Mouse (Mus musculus) MEL (cell line): ENCODE data around the gene Ppil6.

Experiments
- CHD2 ChIP-seq: IDR thresholded peaks from 2 replicates; pipeline ENCODE4 v1.6.1; 2011; ENCODE audit warnings: low read length, improper control_type of control experiment
- CTCF ChIP-seq, 3 experiments: IDR thresholded peaks in 2 of 3; conservative IDR thresholded peaks in 1 of 3; 2 replicates each; pipeline ENCODE4 v1.5.1; 2011 to 2012; ENCODE audit warnings: low read length in 3 of 3, low read depth in 2 of 3, mild to moderate bottlenecking in 2 of 3, improper control_type of control experiment in 1 of 3, inconsistent platforms in 1 of 3, mixed read lengths in 1 of 3, moderate library complexity in 1 of 3; ENCODE audit not compliant: control insufficient read depth in 1 of 3, insufficient read depth in 1 of 3, poor library complexity in 1 of 3, severe bottlenecking in 1 of 3
- KAT2A ChIP-seq: conservative IDR thresholded peaks from 2 replicates; pipeline ENCODE4 v1.6.1; 2012; ENCODE audit warnings: low read depth, low read length, improper control_type of control experiment, inconsistent platforms
- POLR2A ChIP-seq, 2 experiments: IDR thresholded peaks; 2 replicates each; pipeline ENCODE4 v1.6.1; 2011 to 2012; ENCODE audit warnings: low read length in 2 of 2, mild to moderate bottlenecking in 2 of 2, control low read depth in 1 of 2, improper control_type of control experiment in 1 of 2, low read depth in 1 of 2, moderate library complexity in 1 of 2; ENCODE audit not compliant: control insufficient read depth in 1 of 2, insufficient read depth in 1 of 2, poor library complexity in 1 of 2
- RCOR1 ChIP-seq: IDR thresholded peaks from 2 replicates; pipeline ENCODE4 v1.6.1; 2012; ENCODE audit warnings: low read depth, mild to moderate bottlenecking, inconsistent platforms, low read length, improper control_type of control experiment
- ZMIZ1 ChIP-seq: IDR thresholded peaks from 2 replicates; pipeline ENCODE4 v1.6.1; 2012; ENCODE audit warnings: low read depth, mild to moderate bottlenecking, inconsistent platforms, low read length, improper control_type of control experiment, moderate library complexity

DNA sequence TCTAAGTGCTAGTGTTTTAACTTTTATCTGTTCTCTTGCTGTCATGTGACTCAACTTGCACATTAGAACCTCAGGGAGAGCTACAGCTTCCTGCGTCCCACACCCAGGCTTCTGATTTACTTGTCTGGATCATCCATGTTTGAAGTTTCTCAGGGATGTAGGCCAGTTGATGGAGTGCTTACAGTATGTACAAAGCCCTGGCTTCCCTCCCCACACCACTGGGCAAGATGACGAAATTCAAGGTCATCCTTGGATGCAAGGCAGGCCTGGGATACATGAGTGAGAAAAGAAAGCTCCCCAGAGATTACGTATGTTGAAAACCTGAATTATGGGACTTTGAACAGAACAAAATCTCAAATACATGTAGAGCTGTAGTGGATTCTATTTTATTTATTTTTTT, 37.4 kb upstream of the Ppil6 start:
- no peak for TF ChIP-seq KAT2A
- no peak for TF ChIP-seq POLR2A (IDR thresholded peaks at IDR 0.05; ENCODE audit: control insufficient read depth in 1 of 2, insufficient read depth in 1 of 2, low read depth in 1 of 2, low read length in 2 of 2, poor library complexity in 1 of 2)
- no peak for TF ChIP-seq CHD2
- no peak for TF ChIP-seq ZMIZ1
- no peak for TF ChIP-seq CTCF (IDR thresholded peaks at IDR 0.05 in 2 of 3, conservative IDR thresholded peaks at IDR 0.05 in 1 of 3; ENCODE audit: control insufficient read depth in 1 of 3, insufficient read depth in 1 of 3, low read depth in 2 of 3, low read length in 3 of 3, poor library complexity in 1 of 3, severe bottlenecking in 1 of 3)
- TF ChIP-seq RCOR1: no peak
